Mouse (Mus musculus) stomach, embryonic 16.5 days (tissue): ENCODE data around the gene Ifna11. TPM values are rescaled to one million over a fixed set of nuclear protein-coding genes. Genes with fewer than 3 reads are reported as not detected.
"Not testable (repeated sequence)": the region's sequence is repeated elsewhere in the genome, so short reads cannot be mapped to it uniquely, and the experiment has no call there.

Source experiments
- ATAC-seq: fragments of 200-750 bp; cut with Nextera tagmentation; 2 replicates; pipeline ENCODE4 v1.8.0; 2017; ENCODE audit warnings: moderate number of reproducible peaks, moderate TSS enrichment; ENCODE audit not compliant: insufficient read depth, low FRiP score
- H3K27ac ChIP-seq: fragments of 300-500 bp; sonication (generic); 2 replicates; pipeline ENCODE4 v1.5.1; 2014; ENCODE audit warnings: low read length
- H3K27me3 ChIP-seq: fragments of 300-500 bp; sonication (generic); 2 replicates; pipeline ENCODE4 v1.6.1; 2014; ENCODE audit warnings: low read length, control low read depth, mixed read lengths; ENCODE audit not compliant: control insufficient read depth, insufficient read depth
- H3K36me3 ChIP-seq: fragments of 300-500 bp; sonication (generic); 2 replicates; pipeline ENCODE4 v1.6.1; 2014; ENCODE audit warnings: low read length; ENCODE audit not compliant: control insufficient read depth, insufficient read depth
- H3K4me1 ChIP-seq: fragments of 300-500 bp; sonication (generic); 2 replicates; pipeline ENCODE4 v1.6.1; 2014; ENCODE audit warnings: low read length, control low read depth, mixed read lengths; ENCODE audit not compliant: control insufficient read depth, insufficient read depth
- H3K4me2 ChIP-seq: fragments of 300-500 bp; sonication (generic); 2 replicates; pipeline ENCODE4 v1.6.1; 2014; ENCODE audit warnings: low read depth, low read length, mixed read lengths
- H3K4me3 ChIP-seq: fragments of 300-500 bp; sonication (generic); replicated peaks from 2 replicates; pipeline ENCODE4 v1.5.1; 2014; ENCODE audit warnings: mild to moderate bottlenecking, low read length
- H3K9ac ChIP-seq: fragments of 300-500 bp; sonication (generic); 2 replicates; pipeline ENCODE4 v1.6.1; 2014; ENCODE audit warnings: low read length
- H3K9me3 ChIP-seq: fragments of 300-500 bp; sonication (generic); replicated peaks from 2 replicates; pipeline ENCODE4 v1.6.1; 2016; ENCODE audit warnings: low read length, control low read depth; ENCODE audit not compliant: control insufficient read depth
- WGBS: fragments of 180-500 bp; shearing (Covaris S2); extraction: QIAGEN DNeasy Blood & Tissue Kit; methylation state at CpG from one replicate; pipeline ENCODE4 v1.1.7; 2014; 5-methylcytosine and 5-hydroxymethylcytosine counted together
- polyA plus RNA-seq: library from polyadenylated mRNA; unstranded; fragments of >200 nt; fragmentation: Nextera tagmentation; extraction: Ambion mirVana; gene quantifications from 2 replicates; pipeline ENCODE4 v1.2.1, GENCODE M21; 2015

Gene Ifna11
- polyA plus RNA-seq, 1 experiment from 2014 or later, result not detected

GRCm38 (mm10) chr4:88791250-88791649 lies 28.5 kb upstream of the Ifna11 start, which contains the start of gene Gm13278:
Gm13278 (plus strand) TSS chr4:88791550.
- not testable (repeated sequence) for H3K4me2 ChIP-seq, H3K9ac ChIP-seq, H3K4me3 ChIP-seq, H3K9me3 ChIP-seq, H3K27me3 ChIP-seq, ATAC-seq, H3K4me1 ChIP-seq, H3K36me3 ChIP-seq, H3K27ac ChIP-seq
- WGBS, result no CpG with 5 or more reads among the region's 28 CpGs

GRCm38 (mm10) chr4:88793936-88794675 lies 25.7 kb upstream of the Ifna11 start, which contains the start of gene Gm13275:
Gm13275 (plus strand) TSS chr4:88794487.
- not testable (repeated sequence) for H3K4me2 ChIP-seq, H3K27me3 ChIP-seq, H3K9ac ChIP-seq, H3K27ac ChIP-seq, H3K4me1 ChIP-seq, H3K36me3 ChIP-seq, H3K9me3 ChIP-seq, H3K4me3 ChIP-seq, ATAC-seq
- 2% methylated on average over 9 of the region's 52 CpGs for WGBS

DNA sequence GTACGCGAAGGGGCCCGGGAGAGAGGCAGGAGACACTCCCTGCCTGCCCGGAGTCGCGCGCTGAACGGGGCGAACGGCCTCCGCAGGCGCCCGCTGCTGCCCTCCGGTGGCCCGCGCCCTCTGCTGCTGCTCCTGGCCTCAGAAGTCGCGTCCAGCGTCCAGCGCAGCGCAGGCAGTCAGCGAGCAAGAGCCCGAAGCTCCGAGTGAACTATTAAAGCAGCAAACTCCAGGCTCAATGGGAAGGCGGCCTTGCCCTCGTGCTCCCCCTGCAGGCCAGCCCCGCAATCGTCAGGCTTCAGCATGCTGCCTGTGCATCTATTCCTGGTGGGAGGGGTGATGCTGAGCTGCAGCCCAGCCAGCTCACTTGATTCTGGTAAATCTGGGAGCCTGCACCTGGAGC lies 22.7 kb upstream of the Ifna11 start, which contains the start of gene Gm13279:
Gm13279 (plus strand) TSS at position 301 of the 400 bp plus-strand sequence.
- WGBS, result no CpG with 5 or more reads among the region's 28 CpGs
- H3K4me2 ChIP-seq, H3K4me1 ChIP-seq, H3K27me3 ChIP-seq, H3K36me3 ChIP-seq, H3K9ac ChIP-seq, ATAC-seq, H3K27ac ChIP-seq, H3K9me3 ChIP-seq, H3K4me3 ChIP-seq: not testable (repeated sequence)

- not testable (repeated sequence) for H3K4me3 ChIP-seq, H3K4me1 ChIP-seq
Measured at GRCm38 (mm10) chr4:88799365-88799764, 20.4 kb upstream of the Ifna11 start, which contains the start of gene Gm13285. Gm13285 (plus strand) TSS chr4:88799665.

DNA sequence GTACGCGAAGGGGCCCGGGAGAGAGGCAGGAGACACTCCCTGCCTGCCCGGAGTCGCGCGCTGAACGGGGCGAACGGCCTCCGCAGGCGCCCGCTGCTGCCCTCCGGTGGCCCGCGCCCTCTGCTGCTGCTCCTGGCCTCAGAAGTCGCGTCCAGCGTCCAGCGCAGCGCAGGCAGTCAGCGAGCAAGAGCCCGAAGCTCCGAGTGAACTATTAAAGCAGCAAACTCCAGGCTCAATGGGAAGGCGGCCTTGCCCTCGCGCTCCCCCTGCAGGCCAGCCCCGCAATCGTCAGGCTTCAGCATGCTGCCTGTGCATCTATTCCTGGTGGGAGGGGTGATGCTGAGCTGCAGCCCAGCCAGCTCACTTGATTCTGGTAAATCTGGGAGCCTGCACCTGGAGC lies 16.8 kb upstream of the Ifna11 start, which contains the start of gene Gm13287:
Gm13287 (plus strand) TSS at position 301 of the 400 bp plus-strand sequence.
- H3K4me1 ChIP-seq, H3K27ac ChIP-seq, H3K4me3 ChIP-seq, H3K4me2 ChIP-seq, H3K9me3 ChIP-seq, ATAC-seq, H3K36me3 ChIP-seq, H3K9ac ChIP-seq, H3K27me3 ChIP-seq: not testable (repeated sequence)
- WGBS, result no CpG with 5 or more reads among the region's 29 CpGs

More at GRCm38 (mm10) chr4:88799365-88799764, 20.4 kb upstream of the Ifna11 start, which contains the start of gene Gm13285:
- ATAC-seq, H3K36me3 ChIP-seq, H3K9me3 ChIP-seq, H3K27me3 ChIP-seq, H3K9ac ChIP-seq, H3K27ac ChIP-seq, H3K4me2 ChIP-seq: not testable (repeated sequence)
- WGBS, result 13% methylated on average over 4 of the region's 7 CpGs

- H3K4me1 ChIP-seq, H3K27me3 ChIP-seq, H3K4me2 ChIP-seq, ATAC-seq, H3K36me3 ChIP-seq, H3K27ac ChIP-seq, H3K9me3 ChIP-seq, H3K9ac ChIP-seq: not testable (repeated sequence)
- WGBS, result no CpG with 5 or more reads among the region's 8 CpGs
- peak within 1 kb of the TSS; percentile 23; the same call in 1 of the 2 replicates for H3K4me3 ChIP-seq
Measured at GRCm38 (mm10) chr4:88805231-88805630, 14.5 kb upstream of the Ifna11 start, which contains the start of gene Gm13288. Gm13288 (plus strand) TSS chr4:88805531.

- not testable (repeated sequence) for H3K9me3 ChIP-seq, H3K36me3 ChIP-seq, ATAC-seq, H3K4me2 ChIP-seq, H3K4me1 ChIP-seq, H3K27ac ChIP-seq, H3K27me3 ChIP-seq, H3K9ac ChIP-seq
- WGBS, result 0% methylated on average over 13 of the region's 34 CpGs
- H3K4me3 ChIP-seq, result peak overlapping the region; percentile 23; the same call in 1 of the 2 replicates
Measured at GRCm38 (mm10) chr4:88805761-88806160, 14.0 kb upstream of the Ifna11 start.

DNA sequence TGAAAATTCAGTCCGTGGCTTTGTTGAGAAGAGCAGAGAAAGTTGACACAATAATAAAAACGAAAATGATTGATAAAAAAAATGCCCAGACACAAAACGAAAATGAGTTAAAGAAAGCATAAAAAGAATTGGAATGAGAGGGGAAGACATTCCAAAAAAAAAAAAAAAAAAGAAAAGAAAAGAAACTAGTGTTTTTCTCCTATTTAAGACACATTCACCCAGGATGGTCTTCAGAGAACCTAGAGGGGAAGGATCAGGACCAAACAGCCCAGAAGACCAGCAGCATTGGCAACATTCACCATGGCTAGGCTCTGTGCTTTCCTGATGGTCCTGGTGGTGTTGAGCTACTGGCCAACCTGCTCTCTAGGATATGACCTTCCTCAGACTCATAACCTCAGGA lies 3.8 kb upstream of the Ifna11 start, which contains the start of gene Ifna7:
Ifna7 (plus strand) TSS at position 301 of the 400 bp plus-strand sequence.
- Histone ChIP-seq H3K4me2 (no peak within 1 kb of the TSS), H3K27ac (no peak within 1 kb of the TSS), H3K9ac (no peak within 1 kb of the TSS), H3K27me3 (no peaks in the 10 kb centered on the region), H3K4me1 (no peaks in the 10 kb centered on the region), H3K36me3 (no peaks in the 10 kb centered on the region), H3K4me3 (no peak within 1 kb of the TSS), H3K9me3 (no peaks in the 10 kb centered on the region)
- 46% methylated on average over 3 of the region's 3 CpGs for WGBS
- ATAC-seq, result no peak

- Histone ChIP-seq H3K4me1 (no peaks in the 10 kb centered on the region), H3K4me2 (no peak overlapping the region), H3K9me3 (no peaks in the 10 kb centered on the region), H3K27ac (no peak overlapping the region), H3K36me3 (no peaks in the 10 kb centered on the region), H3K9ac (no peak overlapping the region), H3K4me3 (no peak overlapping the region), H3K27me3 (no peaks in the 10 kb centered on the region)
- WGBS, result 20% methylated on average over 4 of the region's 4 CpGs
- ATAC-seq, result no peak
Measured at GRCm38 (mm10) chr4:88822995-88823394, 3.2 kb downstream of the Ifna11 start.
